ENCODE assay signal across 27 mouse cellular contexts in genomic region chr7:79113848-79114247, GRCm38 (mm10). TPM values are rescaled to one million over a fixed set of nuclear protein-coding genes. Genes with fewer than 3 reads are reported as not detected.
A peak's percentile ranks its signal among the peaks of the same experiment; 100 is the strongest.
DNase-seq lines count a peak whose midpoint lies in the region; ATAC-seq and TF ChIP-seq lines count a peak whose summit lies in the region.
"Had no signal": no experiment of that assay in that cellular context is flagged by ENCODE, and none has a peak within 500 bp of the region (broad histone marks: within the 10 kb centered on the region; RNA-seq: fewer than 3 reads in every experiment).

No protein-coding gene starts in this region.

- 43% methylated on average over 4 of the region's 4 CpGs for WGBS in kidney, embryonic 16.5 days
- WGBS in kidney, embryonic 15.5 days = 41% methylated on average over 4 of the region's 4 CpGs
- WGBS in neural tube, embryonic 13.5 days = 49% methylated on average over 4 of the region's 4 CpGs
- 39% methylated on average over 4 of the region's 4 CpGs for WGBS in neural tube, embryonic 15.5 days
- WGBS in heart, adult 2 months = 48% methylated on average over 4 of the region's 4 CpGs

- no peak for TF ChIP-seq CTCF in heart, adult 2 months (IDR thresholded peaks at IDR 0.05)

- peak; percentile 63; the same call in 1 of the 2 replicates for ATAC-seq in kidney, embryonic 16.5 days (ENCODE audit: low FRiP score, low TSS enrichment)
- ATAC-seq in kidney, embryonic 15.5 days (replicated peaks; ENCODE audit: low FRiP score) = no peak
- peak; percentile 84; the same call in 1 of the 2 replicates for ATAC-seq in neural tube, embryonic 13.5 days (ENCODE audit: low read depth)
- no peak for ATAC-seq in neural tube, embryonic 15.5 days (ENCODE audit: low FRiP score)
- ATAC-seq: activated CD4-positive, CD25-positive, alpha-beta regulatory T cell, adult 4 months; intestine, embryonic 16.5 days had no signal

- H3K36me3 ChIP-seq in kidney, embryonic 16.5 days (ENCODE audit: insufficient read depth, low read length) = 0 out of 2 replicates have a peak, but pooled peaks cover 3% of the 10 kb centered on the region
- H3K36me3 ChIP-seq in kidney, embryonic 15.5 days = no peaks in the 10 kb centered on the region
- no peaks in the 10 kb centered on the region for H3K36me3 ChIP-seq in neural tube, embryonic 13.5 days
- H3K36me3 ChIP-seq in neural tube, embryonic 15.5 days = no peaks in the 10 kb centered on the region
- H3K36me3 ChIP-seq in heart, adult 2 months (ENCODE audit: control insufficient read depth, insufficient read depth, low read length) = no peaks in the 10 kb centered on the region
- H3K36me3 ChIP-seq: forebrain, embryonic 10.5 days; hindbrain, embryonic 15.5 days; liver, embryonic 13.5 days; stomach, embryonic 15.5 days had no signal

- no peak for TF ChIP-seq POLR2A in heart, adult 2 months (IDR thresholded peaks at IDR 0.05; ENCODE audit: insufficient read depth, low read depth, low read length)

- 0 out of 2 replicates have a peak, but pooled peaks cover 2% of the 10 kb centered on the region for H3K9me3 ChIP-seq in kidney, embryonic 16.5 days (ENCODE audit: low read length)
- no peaks in the 10 kb centered on the region for H3K9me3 ChIP-seq in kidney, embryonic 15.5 days (replicated peaks)
- no peaks in the 10 kb centered on the region for H3K9me3 ChIP-seq in neural tube, embryonic 13.5 days
- H3K9me3 ChIP-seq in neural tube, embryonic 15.5 days (replicated peaks) = no peaks in the 10 kb centered on the region
- H3K9me3 ChIP-seq: forebrain, embryonic 10.5 days; hindbrain, embryonic 15.5 days; liver, embryonic 13.5 days; stomach, embryonic 15.5 days had no signal

- TF ChIP-seq EP300 in heart, adult 2 months (IDR thresholded peaks at IDR 0.05; ENCODE audit: insufficient read depth, low read depth, low read length) = no peak

- peak; percentile 23 to 40 for DNase-seq in cerebellum, postnatal 10 days
- DNase-seq in cerebellum, adult 9-10 months = no peak
- DNase-seq in urinary bladder, postnatal 36 days (ENCODE audit: low spot score in 2 of 2) = no peak
- DNase-seq in heart, adult 2 months = no peak
- DNase-seq: adrenal gland, adult 8-10 months; cerebellum, adult 18-20 months; cerebellum, postnatal 36 days; embryo, embryonic 11 days; gastrocnemius, adult 2 months; kidney, postnatal 10 days; liver, embryonic 13.5 days; lung, embryonic 14.5 days; thymus, adult 18-20 months; thymus, postnatal 4 days had no signal

- no peaks in the 10 kb centered on the region for H3K27me3 ChIP-seq in kidney, embryonic 16.5 days (ENCODE audit: insufficient read depth, low read length)
- no peaks in the 10 kb centered on the region for H3K27me3 ChIP-seq in kidney, embryonic 15.5 days
- H3K27me3 ChIP-seq in neural tube, embryonic 13.5 days = no peaks in the 10 kb centered on the region
- H3K27me3 ChIP-seq in neural tube, embryonic 15.5 days (replicated peaks) = no peaks in the 10 kb centered on the region
- H3K27me3 ChIP-seq in heart, adult 2 months (ENCODE audit: control insufficient read depth, insufficient read depth, low read length) = no peaks in the 10 kb centered on the region
- H3K27me3 ChIP-seq: hindbrain, embryonic 15.5 days; liver, embryonic 13.5 days; stomach, embryonic 15.5 days had no signal

- no peaks in the 10 kb centered on the region for H3K79me2 ChIP-seq in heart, adult 2 months (replicated peaks; ENCODE audit: control insufficient read depth, insufficient read depth, low read length)

- H3K4me1 ChIP-seq in kidney, embryonic 16.5 days (ENCODE audit: insufficient read depth, low read length) = no peaks in the 10 kb centered on the region
- no peaks in the 10 kb centered on the region for H3K4me1 ChIP-seq in kidney, embryonic 15.5 days
- 0 out of 2 replicates have a peak, but pooled peaks cover 11% of the 10 kb centered on the region for H3K4me1 ChIP-seq in neural tube, embryonic 13.5 days (replicated peaks)
- H3K4me1 ChIP-seq in neural tube, embryonic 15.5 days = 0 out of 2 replicates have a peak, but pooled peaks cover 2% of the 10 kb centered on the region
- no peaks in the 10 kb centered on the region for H3K4me1 ChIP-seq in heart, adult 2 months (ENCODE audit: control insufficient read depth, insufficient read depth, low read length)
- H3K4me1 ChIP-seq: liver, embryonic 13.5 days; megakaryocyte, embryonic 14.5 days had no signal

- no peak overlapping the region for H3K4me2 ChIP-seq in kidney, embryonic 16.5 days (replicated peaks; ENCODE audit: low read depth, low read length)
- H3K4me2 ChIP-seq in kidney, embryonic 15.5 days = no peak overlapping the region
- H3K4me2 ChIP-seq in neural tube, embryonic 13.5 days = no peak overlapping the region
- no peak overlapping the region for H3K4me2 ChIP-seq in neural tube, embryonic 15.5 days
- H3K4me2 ChIP-seq: heart, embryonic 11.5 days; hindbrain, embryonic 15.5 days; liver, embryonic 13.5 days; lung, embryonic 14.5 days; stomach, embryonic 15.5 days had no signal

- intact Hi-C loops in heart, adult 2 months (cut with DNase I) = no loop called here

- no peak overlapping the region for H3K27ac ChIP-seq in kidney, embryonic 16.5 days (ENCODE audit: low read length)
- H3K27ac ChIP-seq in kidney, embryonic 15.5 days = no peak overlapping the region
- H3K27ac ChIP-seq in neural tube, embryonic 13.5 days (replicated peaks) = no peak overlapping the region
- H3K27ac ChIP-seq in neural tube, embryonic 15.5 days (replicated peaks) = no peak overlapping the region
- no peak overlapping the region for H3K27ac ChIP-seq in heart, adult 2 months
- H3K27ac ChIP-seq: forebrain, embryonic 10.5 days; gastrocnemius, adult 2 months; hindbrain, embryonic 15.5 days; left cerebral cortex, adult 2 months; liver, embryonic 13.5 days; stomach, embryonic 15.5 days had no signal

- H3K9ac ChIP-seq in kidney, embryonic 16.5 days (replicated peaks; ENCODE audit: low read length) = no peak overlapping the region
- H3K9ac ChIP-seq in kidney, embryonic 15.5 days = no peak overlapping the region
- H3K9ac ChIP-seq in neural tube, embryonic 13.5 days = no peak overlapping the region
- H3K9ac ChIP-seq in neural tube, embryonic 15.5 days (replicated peaks) = no peak overlapping the region
- no peak overlapping the region for H3K9ac ChIP-seq in heart, adult 2 months (ENCODE audit: low read depth, low read length)
- H3K9ac ChIP-seq: hindbrain, embryonic 15.5 days; liver, embryonic 13.5 days; lung, embryonic 14.5 days; stomach, embryonic 15.5 days had no signal

- no peak overlapping the region for H3K4me3 ChIP-seq in kidney, embryonic 16.5 days (ENCODE audit: low read length)
- no peak overlapping the region for H3K4me3 ChIP-seq in kidney, embryonic 15.5 days (replicated peaks)
- H3K4me3 ChIP-seq in neural tube, embryonic 13.5 days = no peak overlapping the region
- no peak overlapping the region for H3K4me3 ChIP-seq in neural tube, embryonic 15.5 days (replicated peaks)
- H3K4me3 ChIP-seq in heart, adult 2 months = no peak overlapping the region
- H3K4me3 ChIP-seq: forebrain, embryonic 10.5 days; gastrocnemius, adult 2 months; hindbrain, embryonic 15.5 days; left cerebral cortex, adult 2 months; liver, embryonic 13.5 days; megakaryocyte, embryonic 14.5 days; stomach, embryonic 15.5 days had no signal

RNA-seq across cellular contexts. Expression of gene Hapln3, which starts 17.0 kb away (rescaled TPM):
- polyA plus RNA-seq in kidney, embryonic 16.5 days (2015; fragmentation: Nextera tagmentation; extraction: Ambion mirVana) = 4.3 and 4.4 TPM in 2 replicates
- polyA plus RNA-seq in kidney, embryonic 15.5 days (2015; fragmentation: Nextera tagmentation; extraction: Ambion mirVana) = 5.2 and 5.5 TPM in 2 replicates
- 1.5 and 1.7 TPM in 2 replicates for polyA plus RNA-seq in neural tube, embryonic 13.5 days (2015; fragmentation: Nextera tagmentation; extraction: Ambion mirVana)
- polyA plus RNA-seq in neural tube, embryonic 15.5 days (2015; fragmentation: Nextera tagmentation; extraction: Ambion mirVana) = 2.5 and 2.8 TPM in 2 replicates
- total RNA-seq in heart, adult 2 months (2021) = under 1 TPM; 0.14 to 0.18 TPM
- 0.57 and 1.3 TPM in 2 replicates for polyA plus RNA-seq in heart, adult 2 months (2012; rRNA removed)
- total RNA-seq: neutrophil, adult 5-6 weeks had no signal

RNA-seq across cellular contexts. Expression of gene Mfge8, which starts 35.0 kb away (rescaled TPM):
- 298 and 328 TPM in 2 replicates for polyA plus RNA-seq in kidney, embryonic 16.5 days (2015; fragmentation: Nextera tagmentation; extraction: Ambion mirVana)
- 249 and 265 TPM in 2 replicates for polyA plus RNA-seq in kidney, embryonic 15.5 days (2015; fragmentation: Nextera tagmentation; extraction: Ambion mirVana)
- 59.3 and 61.1 TPM in 2 replicates for polyA plus RNA-seq in neural tube, embryonic 13.5 days (2015; fragmentation: Nextera tagmentation; extraction: Ambion mirVana)
- polyA plus RNA-seq in neural tube, embryonic 15.5 days (2015; fragmentation: Nextera tagmentation; extraction: Ambion mirVana) = 132 and 151 TPM in 2 replicates
- total RNA-seq in heart, adult 2 months (2021) = 100 to 1,000 TPM; 122 to 133 TPM
- 172 and 178 TPM in 2 replicates for polyA plus RNA-seq in heart, adult 2 months (2012; rRNA removed)

Comparison
In these comparisons a context has a peak if more than half of its experiments do, and no peak if none do; other contexts are left out.
1. DNase-seq: peak in cerebellum, postnatal 10 days (2 of 2); none in cerebellum, adult 9-10 months (single experiment), urinary bladder, postnatal 36 days (0 of 2) and heart, adult 2 months (0 of 2).
2. ATAC-seq: peak in kidney, embryonic 16.5 days (single experiment) and neural tube, embryonic 13.5 days (single experiment); none in kidney, embryonic 15.5 days (single experiment) and neural tube, embryonic 15.5 days (single experiment).